Mouse (Mus musculus) intestine, embryonic 14.5 days (tissue): ENCODE measurements around the gene Csf2rb. TPM values are rescaled to one million over a fixed set of nuclear protein-coding genes. Genes with fewer than 3 reads are reported as not detected.
"Not testable (repeated sequence)": the region's sequence is repeated elsewhere in the genome, so short reads cannot be mapped to it uniquely, and the experiment has no call there.

ENCODE experiments used
- ATAC-seq: fragments of 200-750 bp; cut with Nextera tagmentation; replicated peaks from 2 replicates; pipeline ENCODE4 v1.8.0; 2017; ENCODE audit warnings: low read depth, moderate number of reproducible peaks, moderate TSS enrichment, moderate library complexity; ENCODE audit not compliant: low FRiP score, low TSS enrichment
- DNase-seq: peaks from one replicate; pipeline ENCODE4 v3.0.0-alpha.2; 2018; ENCODE audit warnings: low spot score
- H3K27ac ChIP-seq: fragments of 300-500 bp; sonication (generic); 2 replicates; pipeline ENCODE4 v1.5.1; 2014; ENCODE audit warnings: low read depth, mild to moderate bottlenecking, control low read depth
- H3K27me3 ChIP-seq: fragments of 300-500 bp; sonication (generic); replicated peaks from 2 replicates; pipeline ENCODE4 v1.6.1; 2014; ENCODE audit warnings: low read length, control low read depth; ENCODE audit not compliant: control insufficient read depth, insufficient read depth
- H3K36me3 ChIP-seq: fragments of 300-500 bp; sonication (generic); 2 replicates; pipeline ENCODE4 v1.6.1; 2014; ENCODE audit warnings: low read length, control low read depth; ENCODE audit not compliant: control insufficient read depth, insufficient read depth
- H3K4me1 ChIP-seq: fragments of 300-500 bp; sonication (generic); replicated peaks from 2 replicates; pipeline ENCODE4 v1.6.1; 2014; ENCODE audit warnings: low read length, control low read depth, mixed read lengths; ENCODE audit not compliant: control insufficient read depth, insufficient read depth
- H3K4me2 ChIP-seq: fragments of 300-500 bp; sonication (generic); 2 replicates; pipeline ENCODE4 v1.6.1; 2014; ENCODE audit warnings: low read length
- H3K4me3 ChIP-seq: fragments of 300-500 bp; sonication (generic); 2 replicates; pipeline ENCODE4 v1.5.1; 2014; ENCODE audit warnings: low read depth, low read length, control low read depth, mixed read lengths
- H3K9ac ChIP-seq: fragments of 300-500 bp; sonication (generic); 2 replicates; pipeline ENCODE4 v1.6.1; 2014; ENCODE audit warnings: mild to moderate bottlenecking, low read length
- H3K9me3 ChIP-seq: fragments of 300-500 bp; sonication (generic); 2 replicates; pipeline ENCODE4 v1.6.1; 2016; ENCODE audit warnings: low read length, control low read depth; ENCODE audit not compliant: control insufficient read depth
- WGBS: fragments of 180-500 bp; shearing (Covaris S2); extraction: QIAGEN DNeasy Blood & Tissue Kit; methylation state at CpG from one replicate; pipeline ENCODE4 v1.1.7; 2014; 5-methylcytosine and 5-hydroxymethylcytosine counted together
- polyA plus RNA-seq: library from polyadenylated mRNA; unstranded; fragments of >200 nt; fragmentation: Nextera tagmentation; extraction: Ambion mirVana; gene quantifications from 2 replicates; pipeline ENCODE4 v1.2.1, GENCODE M21; 2014

Gene Csf2rb
- polyA plus RNA-seq, 1 experiment from 2014 or later: 1.4 TPM

DNA sequence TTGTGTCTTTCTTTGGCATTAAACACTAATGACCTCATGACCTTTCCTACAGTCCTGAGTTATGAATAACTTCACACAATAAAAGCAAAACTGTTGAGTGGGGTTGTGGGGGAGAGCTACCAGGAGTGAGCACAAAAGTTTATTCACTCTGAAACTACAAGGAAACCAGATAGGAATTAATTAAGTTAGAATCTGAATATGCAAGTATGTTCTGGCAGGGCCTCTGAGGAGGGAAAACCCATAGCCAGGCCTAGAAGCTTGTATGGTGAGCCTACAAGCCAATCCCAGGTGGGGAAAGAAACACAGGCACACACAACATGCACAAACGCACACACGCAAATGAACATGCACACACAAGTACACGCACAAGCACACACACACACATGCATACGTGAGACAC, 22.8 kb upstream of the Csf2rb start:
- Histone ChIP-seq H3K4me1 (no peaks in the 10 kb centered on the region), H3K27me3 (peaks cover 4% of the 10 kb centered on the region; the same call in 1 of the 2 replicates), H3K9ac (no peak overlapping the region), H3K36me3 (no peaks in the 10 kb centered on the region), H3K4me2 (no peak overlapping the region), H3K4me3 (no peak overlapping the region), H3K9me3 (no peaks in the 10 kb centered on the region), H3K27ac (no peak overlapping the region)
- no peak for DNase-seq
- no peak for ATAC-seq
- WGBS: 96% methylated on average over 4 of the region's 4 CpGs

DNA sequence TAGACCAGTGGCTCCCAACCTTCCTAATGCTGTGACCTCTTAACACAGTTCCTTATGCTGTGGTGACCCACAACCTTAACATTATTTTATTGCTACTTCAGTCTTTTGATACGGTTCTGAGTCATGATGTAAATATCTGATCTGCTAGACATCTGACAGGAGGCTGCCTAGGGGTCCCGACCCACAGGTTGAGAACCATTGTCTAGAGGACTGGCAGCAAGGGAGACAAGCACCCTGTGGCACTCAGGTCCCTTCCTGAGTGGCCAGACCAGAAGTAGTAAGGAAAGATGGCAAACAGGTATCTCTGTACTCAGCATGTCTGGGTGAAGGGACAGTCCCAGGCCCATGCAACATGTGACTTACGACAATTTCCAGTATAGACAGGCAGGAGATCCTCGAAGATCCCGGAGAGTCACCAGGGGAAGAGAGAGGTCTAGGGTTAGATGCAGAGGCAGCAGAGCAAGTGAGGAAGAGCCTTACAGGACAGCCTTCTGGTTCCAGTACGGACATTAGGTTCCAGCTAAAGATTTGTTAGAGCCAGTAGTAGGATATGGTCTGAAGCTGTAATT, 21.8 kb upstream of the Csf2rb start:
- Histone ChIP-seq H3K9ac (no peak overlapping the region), H3K9me3 (no peaks in the 10 kb centered on the region), H3K4me2 (no peak overlapping the region), H3K27me3 (peaks cover 4% of the 10 kb centered on the region; the same call in 1 of the 2 replicates), H3K36me3 (no peaks in the 10 kb centered on the region), H3K4me3 (no peak overlapping the region), H3K27ac (no peak overlapping the region), H3K4me1 (no peaks in the 10 kb centered on the region)
- WGBS: 80% methylated on average over 6 of the region's 6 CpGs
- DNase-seq (no peak), ATAC-seq (no peak)

DNA sequence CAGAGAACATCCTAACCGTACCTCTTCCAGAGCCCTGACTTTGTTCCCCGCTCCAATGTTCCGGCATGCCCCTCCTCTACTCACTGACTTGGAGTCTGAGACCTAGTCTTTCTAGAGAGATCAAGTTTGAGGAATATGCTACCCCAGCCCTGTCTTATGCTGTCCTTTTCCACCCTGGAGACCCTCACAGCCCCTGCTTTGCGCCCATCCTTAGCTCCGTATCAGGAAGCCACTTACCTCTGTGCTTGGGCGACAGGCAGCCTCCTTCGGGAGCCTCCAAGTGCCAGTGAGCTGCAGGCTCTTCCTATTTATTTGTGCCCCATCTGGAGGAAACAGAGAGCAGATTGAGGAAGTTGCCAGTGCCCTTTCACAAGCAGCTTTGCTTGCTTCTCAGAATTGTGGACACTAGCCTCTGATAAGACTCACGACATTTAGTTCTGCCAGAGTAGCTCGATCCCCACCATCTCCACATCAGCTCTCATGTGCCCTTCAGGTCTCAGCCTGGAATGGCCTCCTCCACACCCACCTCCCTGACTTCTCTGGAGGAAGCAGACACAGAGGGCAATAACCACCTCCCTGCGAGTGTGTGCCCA, 20.1 kb upstream of the Csf2rb start, which contains the start of gene Csf2rb2:
Csf2rb2 (minus strand) TSS at position 381 of the 593 bp plus-strand sequence.
- peaks cover 4% of the 10 kb centered on the region; the same call in 1 of the 2 replicates for H3K27me3 ChIP-seq
- H3K4me2 ChIP-seq: no peak within 1 kb of the TSS
- ATAC-seq: no peak
- no peak within 1 kb of the TSS for H3K4me3 ChIP-seq
- WGBS: 84% methylated on average over 10 of the region's 10 CpGs
- H3K36me3 ChIP-seq: no peaks in the 10 kb centered on the region
- no peak for DNase-seq
- no peak within 1 kb of the TSS for H3K9ac ChIP-seq
- H3K4me1 ChIP-seq: 0 out of 2 replicates have a peak, but pooled peaks cover 5% of the 10 kb centered on the region
- no peaks in the 10 kb centered on the region for H3K9me3 ChIP-seq
- H3K27ac ChIP-seq: no peak within 1 kb of the TSS

DNA sequence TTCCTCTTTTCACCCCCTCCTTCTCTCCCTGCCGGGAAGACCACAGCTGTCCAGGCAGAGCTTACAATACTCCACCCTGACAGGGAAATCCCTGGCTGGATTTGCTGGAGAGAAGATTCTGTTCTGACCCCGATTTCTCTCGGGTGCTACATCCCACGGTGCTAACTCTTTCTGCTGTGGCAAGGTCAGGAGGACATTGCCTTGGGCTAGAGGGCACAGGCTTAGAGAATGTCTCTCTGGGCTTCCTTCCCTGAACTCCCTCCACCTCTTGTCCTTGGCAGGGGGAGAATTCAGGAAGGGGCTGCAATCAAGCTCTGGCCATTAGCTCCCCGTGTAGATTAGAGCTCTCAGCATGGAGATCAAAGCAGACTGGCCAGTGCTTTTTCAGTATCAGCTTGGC, 15.7 kb upstream of the Csf2rb start:
- no peak for DNase-seq
- Histone ChIP-seq H3K4me1 (0 out of 2 replicates have a peak, but pooled peaks cover 5% of the 10 kb centered on the region), H3K9ac (no peak overlapping the region), H3K4me3 (no peak overlapping the region), H3K27ac (no peak overlapping the region), H3K4me2 (no peak overlapping the region), H3K9me3 (no peaks in the 10 kb centered on the region), H3K27me3 (peaks cover 4% of the 10 kb centered on the region; the same call in 1 of the 2 replicates), H3K36me3 (no peaks in the 10 kb centered on the region)
- 24% methylated on average over 5 of the region's 5 CpGs for WGBS
- ATAC-seq: no peak

DNA sequence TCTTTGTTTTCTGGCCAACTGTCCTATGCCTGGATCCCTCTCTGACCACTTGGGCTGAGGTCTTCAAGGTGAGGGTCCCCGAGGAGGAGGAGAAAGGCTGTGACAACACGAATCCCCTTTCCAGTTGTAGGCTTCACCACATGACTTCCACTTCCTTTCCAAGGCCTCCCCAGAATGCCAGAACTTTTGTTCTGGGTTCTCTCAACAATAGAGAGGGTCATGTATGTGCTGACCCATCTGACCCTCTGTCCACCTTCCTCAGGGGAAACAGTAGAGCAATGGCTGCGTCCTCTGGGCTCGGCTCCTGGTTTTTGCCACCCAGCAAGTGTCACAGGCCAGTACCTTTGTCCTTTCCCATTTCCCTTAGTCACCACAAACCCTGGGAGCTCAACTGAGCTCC, 14.6 kb upstream of the Csf2rb start:
- DNase-seq (no peak), ATAC-seq (no peak)
- WGBS: 76% methylated on average over 4 of the region's 4 CpGs
- Histone ChIP-seq H3K4me3 (no peak overlapping the region), H3K9me3 (no peaks in the 10 kb centered on the region), H3K9ac (no peak overlapping the region), H3K27me3 (no peaks in the 10 kb centered on the region; the same call in 1 of the 2 replicates), H3K4me2 (no peak overlapping the region), H3K4me1 (0 out of 2 replicates have a peak, but pooled peaks cover 5% of the 10 kb centered on the region), H3K27ac (no peak overlapping the region), H3K36me3 (no peaks in the 10 kb centered on the region)

DNA sequence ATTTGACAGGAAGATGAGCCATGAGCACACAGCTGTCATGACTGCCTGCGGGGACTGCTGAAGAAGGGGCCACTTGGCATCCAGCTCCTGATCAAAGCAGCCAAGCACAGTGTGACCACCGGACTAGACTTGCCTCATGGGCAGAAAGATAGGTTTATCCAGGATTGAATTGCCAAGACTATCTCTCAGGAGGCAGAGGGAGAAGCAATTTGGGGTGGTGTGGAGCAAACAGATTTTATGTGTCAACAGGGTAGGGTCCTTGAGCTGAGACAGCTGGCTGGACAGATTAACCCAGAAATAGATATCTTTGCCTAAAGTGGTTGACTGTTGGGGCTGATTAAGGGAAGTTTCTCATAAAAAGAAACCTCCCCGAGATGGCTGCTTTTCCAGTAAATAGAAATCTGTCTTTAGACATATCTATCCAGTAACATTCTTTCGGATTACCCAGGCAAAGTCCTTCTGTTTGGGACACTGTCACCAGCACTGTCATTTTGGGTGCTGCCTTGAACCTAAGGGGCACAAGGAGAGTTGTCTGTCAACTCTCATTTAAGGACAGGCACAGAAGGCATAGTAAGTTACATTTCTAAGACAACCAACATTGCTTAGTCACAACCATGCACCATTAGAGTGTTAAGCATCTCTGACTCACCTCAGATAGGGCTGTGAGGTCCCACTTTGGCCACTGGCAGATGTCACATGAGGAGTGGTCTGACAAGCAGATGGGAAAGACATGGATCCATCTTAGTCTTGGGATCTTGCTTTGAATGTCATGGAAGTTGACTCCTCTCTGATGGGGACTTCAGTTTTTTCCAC, 12.9 kb upstream of the Csf2rb start:
- H3K4me3 ChIP-seq, DNase-seq, H3K4me2 ChIP-seq, H3K36me3 ChIP-seq, H3K9me3 ChIP-seq, H3K27ac ChIP-seq, H3K9ac ChIP-seq, H3K4me1 ChIP-seq, ATAC-seq, H3K27me3 ChIP-seq: not testable (repeated sequence)
- 51% methylated on average over 4 of the region's 4 CpGs for WGBS

DNA sequence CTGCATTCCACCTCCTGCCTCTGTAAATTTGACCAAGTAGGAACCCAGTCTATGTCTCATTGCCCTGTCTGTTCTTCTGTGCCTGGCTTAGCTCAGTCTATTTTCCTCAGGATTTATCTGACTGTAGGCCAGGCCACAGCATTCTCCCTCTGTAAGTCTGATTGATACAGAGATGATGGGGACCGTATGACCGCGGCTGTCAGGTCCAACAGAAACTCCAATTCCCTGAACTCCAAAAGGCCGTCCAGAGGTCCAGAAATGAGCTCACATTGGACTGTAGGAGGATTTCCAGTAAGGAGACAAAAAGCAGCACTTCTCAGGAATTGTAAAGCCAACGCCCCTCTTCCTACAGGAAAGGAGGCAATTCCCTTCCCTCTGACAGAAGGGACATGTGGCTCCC, 11.9 kb upstream of the Csf2rb start:
- not testable (repeated sequence) for H3K4me1 ChIP-seq, DNase-seq, H3K36me3 ChIP-seq, H3K27ac ChIP-seq, H3K4me3 ChIP-seq, H3K4me2 ChIP-seq, H3K9me3 ChIP-seq, ATAC-seq, H3K27me3 ChIP-seq, H3K9ac ChIP-seq
- WGBS: 73% methylated on average over 5 of the region's 5 CpGs

DNA sequence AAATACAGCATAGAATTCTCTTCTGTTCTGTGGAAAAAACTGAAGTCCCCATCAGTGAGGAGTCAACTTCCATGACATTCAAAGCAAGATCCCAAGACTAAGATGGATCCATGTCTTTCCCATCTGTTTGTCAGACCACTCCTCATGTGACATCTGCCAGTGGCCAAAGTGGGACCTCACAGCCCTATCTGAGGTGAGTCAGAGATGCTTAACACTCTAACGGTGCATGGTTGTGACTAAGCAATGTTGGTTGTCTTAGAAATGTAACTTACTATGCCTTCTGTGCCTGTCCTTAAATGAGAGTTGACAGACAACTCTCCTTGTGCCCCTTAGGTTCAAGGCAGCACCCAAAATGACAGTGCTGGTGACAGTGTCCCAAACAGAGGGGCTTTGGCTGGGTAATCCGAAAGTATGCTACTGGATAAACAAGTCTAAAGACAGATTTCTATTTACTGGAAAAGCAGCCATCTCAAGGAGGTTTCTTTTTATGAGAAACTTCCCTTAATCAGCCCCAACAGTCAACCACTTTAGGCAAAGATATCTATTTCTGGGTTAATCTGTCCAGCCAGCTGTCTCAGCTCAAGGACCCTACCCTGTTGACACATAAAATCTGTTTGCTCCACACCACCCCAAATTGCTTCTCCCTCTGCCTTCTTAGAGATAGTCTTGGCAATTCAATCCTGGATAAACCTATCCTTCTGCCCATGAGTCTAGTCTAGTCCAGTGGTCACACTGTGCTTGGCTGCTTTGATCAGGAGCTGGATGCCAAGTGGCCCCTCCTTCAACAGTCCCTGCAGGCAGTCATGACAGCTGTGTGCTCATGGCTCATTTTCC, 7.0 kb upstream of the Csf2rb start:
- H3K9ac ChIP-seq, ATAC-seq, H3K9me3 ChIP-seq, H3K27ac ChIP-seq, H3K36me3 ChIP-seq, H3K4me3 ChIP-seq, DNase-seq, H3K4me2 ChIP-seq, H3K27me3 ChIP-seq, H3K4me1 ChIP-seq: not testable (repeated sequence)
- 56% methylated on average over 2 of the region's 2 CpGs for WGBS
